Mouse (Mus musculus) liver, adult 2 months (tissue): ENCODE measurements around the gene Rnf213. TPM values are rescaled to one million over a fixed set of nuclear protein-coding genes. Genes with fewer than 3 reads are reported as not detected.

Experiments
- DNase-seq: peaks from one replicate; pipeline ENCODE4 v3.0.0-alpha.2; 2011; ENCODE audit warnings: low read depth, low spot score; ENCODE audit errors: extremely low read depth
- H3K27ac ChIP-seq: fragments of 200-500 bp; replicated peaks from 2 replicates; pipeline ENCODE4 v1.5.1; 2012; ENCODE audit warnings: low read depth, mild to moderate bottlenecking, control low read depth, inconsistent platforms, low read length; ENCODE audit not compliant: insufficient read depth
- H3K27me3 ChIP-seq: fragments of 200-500 bp; 2 replicates; pipeline ENCODE4 v1.6.1; 2012; ENCODE audit warnings: mild to moderate bottlenecking, moderate library complexity, low read length, inconsistent platforms; ENCODE audit not compliant: control insufficient read depth, insufficient read depth
- H3K36me3 ChIP-seq: fragments of 200-500 bp; 2 replicates; pipeline ENCODE4 v1.6.1; 2012; ENCODE audit warnings: low read length, inconsistent platforms; ENCODE audit not compliant: control insufficient read depth, insufficient read depth
- H3K4me1 ChIP-seq: fragments of 200-500 bp; 2 replicates; pipeline ENCODE4 v1.6.1; 2011; ENCODE audit warnings: low read length; ENCODE audit not compliant: control insufficient read depth, insufficient read depth
- H3K4me3 ChIP-seq: fragments of 200-500 bp; 2 replicates; pipeline ENCODE4 v1.5.1; 2011; ENCODE audit warnings: low read depth, mild to moderate bottlenecking, control low read depth, low read length, moderate library complexity; ENCODE audit not compliant: insufficient read depth
- H3K79me2 ChIP-seq: fragments of 200-500 bp; 2 replicates; pipeline ENCODE4 v1.6.1; 2012; ENCODE audit warnings: inconsistent platforms, mild to moderate bottlenecking, low read length, moderate library complexity; ENCODE audit not compliant: control insufficient read depth, insufficient read depth
- H3K9ac ChIP-seq: fragments of 200-500 bp; 2 replicates; pipeline ENCODE4 v1.6.1; 2012; ENCODE audit warnings: low read depth, mild to moderate bottlenecking, control low read depth, inconsistent platforms, low read length
- CTCF ChIP-seq: fragments of 200-500 bp; IDR thresholded peaks from 2 replicates; pipeline ENCODE4 v1.5.1; 2011; ENCODE audit warnings: low read depth, low read length, control low read depth
- POLR2A ChIP-seq: fragments of 200-500 bp; IDR thresholded peaks from 2 replicates; pipeline ENCODE4 v1.6.1; 2011; ENCODE audit warnings: low read length, control low read depth; ENCODE audit not compliant: insufficient read depth; ENCODE audit errors: extremely low read depth
- WGBS: fragments of 180-500 bp; shearing (Covaris S2); methylation state at CpG from one replicate; pipeline ENCODE4 v1.1.7; 2018; 5-methylcytosine and 5-hydroxymethylcytosine counted together
- polyA plus RNA-seq: library from polyadenylated mRNA; depleted of rRNA; stranded (reverse); fragments of >200 nt; gene quantifications from 2 replicates; pipeline ENCODE4 v1.2.3, GENCODE M21; 2012
- total RNA-seq: library from RNA; depleted of rRNA; stranded (reverse); fragments of >200 nt; gene quantifications from 2 replicates; pipeline ENCODE4 v1.2.3, GENCODE M21; 2014

The Rnf213 gene
- total and polyA plus RNA-seq, 2 experiments = 16.9 to 43.5 TPM

DNA sequence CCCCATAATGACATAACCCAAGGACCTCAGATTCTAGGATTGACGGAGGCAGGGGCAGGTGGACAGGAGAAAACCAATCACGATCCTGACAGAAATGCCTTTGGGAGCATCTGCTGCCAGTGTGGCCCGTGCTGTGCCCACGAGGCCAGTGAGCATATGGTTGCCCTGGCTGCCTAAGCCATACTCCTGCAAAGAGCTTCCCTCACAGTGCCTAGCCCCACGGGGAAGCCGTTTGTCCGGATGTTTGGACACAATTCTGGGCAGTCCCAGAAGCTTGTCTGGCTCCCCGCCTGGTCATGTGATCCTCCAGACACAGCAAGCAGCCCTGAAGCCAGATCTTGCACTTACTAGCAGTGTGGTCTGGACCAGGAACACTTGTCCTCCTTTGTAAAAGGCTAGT, 129.9 kb downstream of the Rnf213 start:
- TF ChIP-seq POLR2A (no peak), CTCF (no peak)
- WGBS = 66% methylated on average over 8 of the region's 8 CpGs
- Histone ChIP-seq H3K9ac (no peak overlapping the region), H3K27ac (no peak overlapping the region), H3K4me3 (no peak overlapping the region), H3K79me2 (no peaks in the 10 kb centered on the region), H3K36me3 (no peaks in the 10 kb centered on the region), H3K27me3 (no peaks in the 10 kb centered on the region), H3K4me1 (0 out of 2 replicates have a peak, but pooled peaks cover 2% of the 10 kb centered on the region)
- no peak for DNase-seq

DNA sequence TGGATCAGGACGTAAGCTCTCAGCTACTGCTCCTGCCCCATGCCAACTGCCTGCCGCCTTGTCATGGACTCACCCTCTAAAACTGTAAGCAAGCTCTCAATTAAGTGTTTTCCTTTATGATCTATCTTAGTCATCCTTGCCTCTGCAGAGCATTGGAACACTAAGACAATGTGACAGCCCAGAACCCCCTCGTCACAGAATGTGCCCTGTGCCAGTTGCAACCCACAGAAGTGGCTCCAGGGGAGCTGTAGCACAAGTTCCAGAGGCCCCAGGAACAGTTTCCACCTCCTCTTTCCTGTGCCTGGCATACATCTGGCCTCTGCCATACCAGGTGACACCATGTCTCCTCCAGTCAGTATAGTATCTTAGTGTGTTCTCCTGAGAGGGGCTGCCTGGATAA, 130.5 kb downstream of the Rnf213 start:
- Histone ChIP-seq H3K4me1 (0 out of 2 replicates have a peak, but pooled peaks cover 2% of the 10 kb centered on the region), H3K27ac (no peak overlapping the region), H3K9ac (no peak overlapping the region), H3K36me3 (no peaks in the 10 kb centered on the region), H3K79me2 (no peaks in the 10 kb centered on the region), H3K27me3 (no peaks in the 10 kb centered on the region), H3K4me3 (no peak overlapping the region)
- DNase-seq = no peak
- TF ChIP-seq POLR2A = no peak
- no peak for TF ChIP-seq CTCF
- 94% methylated on average over 3 of the region's 3 CpGs for WGBS

DNA sequence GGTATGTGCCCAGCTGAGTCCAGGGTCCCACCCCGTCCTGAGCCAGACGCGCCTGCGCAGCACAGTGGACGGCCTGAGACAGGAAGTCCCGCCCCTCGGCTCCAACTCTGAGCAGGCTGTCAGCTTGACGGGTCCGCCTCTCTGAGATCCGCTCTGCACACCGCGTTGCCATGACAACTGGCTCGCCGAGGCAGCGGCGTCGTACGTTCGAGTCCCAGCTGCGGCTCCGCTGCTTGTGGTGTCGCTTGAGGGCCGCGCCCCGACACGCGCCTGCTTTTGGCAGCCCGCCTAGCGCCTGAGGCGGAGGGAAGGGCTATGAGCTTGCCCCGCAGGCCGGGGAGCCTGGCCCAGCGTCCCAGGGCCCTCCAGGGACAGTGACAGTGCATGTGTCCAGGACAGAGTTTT, 131.6 kb downstream of the Rnf213 start:
- Histone ChIP-seq H3K4me3 (peak overlapping the region; percentile 51; the same call in 1 of the 2 replicates), H3K9ac (peak overlapping the region; percentile 51), H3K79me2 (no peaks in the 10 kb centered on the region), H3K36me3 (no peaks in the 10 kb centered on the region), H3K27me3 (no peaks in the 10 kb centered on the region), H3K4me1 (0 out of 2 replicates have a peak, but pooled peaks cover 2% of the 10 kb centered on the region), H3K27ac (no peak overlapping the region)
- 6% methylated on average over 33 of the region's 33 CpGs for whole genome bisulfite sequencing
- TF ChIP-seq POLR2A = no peak
- no peak for TF ChIP-seq CTCF
- DNase-seq = peak; percentile 62

DNA sequence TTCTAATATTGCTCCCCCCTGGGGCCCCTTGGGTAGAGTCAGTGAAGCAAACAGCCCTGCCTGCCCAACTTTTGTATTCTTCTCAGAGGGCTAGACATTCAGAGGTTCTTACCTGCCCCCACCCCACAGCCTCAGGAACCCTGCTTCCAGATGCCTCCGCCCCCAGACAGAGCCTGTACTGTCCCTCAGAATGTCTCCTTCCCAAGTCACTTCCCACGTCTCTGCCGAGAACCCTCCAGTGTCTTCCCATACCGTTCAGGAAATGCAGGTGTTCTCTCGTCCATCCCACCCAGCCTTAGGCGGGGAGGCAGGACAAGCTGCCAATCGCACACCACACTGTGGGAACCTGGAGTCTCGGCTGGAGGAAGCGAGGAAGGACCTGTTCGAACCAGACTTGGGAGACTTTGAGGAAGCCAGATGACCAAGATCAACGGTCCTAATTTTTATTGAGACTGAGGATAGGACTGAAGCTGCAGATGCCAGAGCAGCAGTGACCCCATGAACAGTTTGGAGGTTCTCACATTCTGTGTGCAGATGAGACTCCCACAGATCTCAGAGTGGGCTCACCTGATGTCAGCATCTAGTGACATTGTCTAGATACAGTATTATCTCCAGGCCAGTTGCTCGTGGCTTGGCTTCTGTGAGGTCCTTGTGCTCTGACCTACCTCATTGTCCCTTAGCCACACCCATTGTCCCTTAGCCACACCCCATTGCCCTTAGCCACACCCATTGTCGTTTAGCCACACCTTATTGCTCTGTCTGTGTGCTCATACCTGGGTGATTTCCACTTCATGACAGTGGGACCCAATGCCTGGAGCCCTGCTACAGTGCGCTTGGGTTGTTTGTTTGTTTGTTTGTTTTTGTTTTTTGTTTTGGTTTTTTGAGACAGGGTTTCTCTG, 133.4 kb downstream of the Rnf213 start:
- Histone ChIP-seq H3K27me3 (no peaks in the 10 kb centered on the region), H3K9ac (no peak overlapping the region), H3K36me3 (no peaks in the 10 kb centered on the region), H3K27ac (no peak overlapping the region), H3K4me1 (0 out of 2 replicates have a peak, but pooled peaks cover 2% of the 10 kb centered on the region), H3K4me3 (no peak overlapping the region), H3K79me2 (no peaks in the 10 kb centered on the region)
- no peak for DNase-seq
- TF ChIP-seq CTCF = no peak
- TF ChIP-seq POLR2A = no peak
- 85% methylated on average over 14 of the region's 14 CpGs for WGBS

DNA sequence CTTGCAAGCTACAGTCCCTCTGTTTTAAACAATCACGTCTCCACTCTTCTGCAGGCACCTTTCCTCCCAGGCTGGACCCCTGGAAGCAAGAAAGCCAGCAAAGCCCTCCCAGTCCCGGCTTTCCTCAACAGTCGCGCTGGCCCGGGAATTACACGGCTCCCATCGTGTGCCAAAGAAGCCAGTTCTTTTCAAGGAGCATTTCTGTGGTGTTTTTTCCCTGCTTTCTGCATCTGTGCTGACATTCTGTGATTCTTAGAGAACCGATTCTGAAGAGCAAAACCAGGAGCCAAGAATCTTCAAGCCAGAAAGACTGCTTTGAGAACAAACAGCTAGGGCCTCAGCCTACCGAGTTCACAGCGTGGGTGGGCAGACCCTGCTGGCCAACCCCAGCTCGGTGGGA, 136.0 kb downstream of the Rnf213 start:
- H3K27me3 ChIP-seq = no peaks in the 10 kb centered on the region
- H3K36me3 ChIP-seq = no peaks in the 10 kb centered on the region
- TF ChIP-seq POLR2A (no peak), CTCF (no peak)
- DNase-seq = no peak
- H3K4me1 ChIP-seq = 0 out of 2 replicates have a peak, but pooled peaks cover 2% of the 10 kb centered on the region
- no peaks in the 10 kb centered on the region for H3K79me2 ChIP-seq
- WGBS = 69% methylated on average over 11 of the region's 11 CpGs
- no peak overlapping the region for H3K9ac ChIP-seq
- no peak overlapping the region for H3K27ac ChIP-seq
- no peak overlapping the region for H3K4me3 ChIP-seq

DNA sequence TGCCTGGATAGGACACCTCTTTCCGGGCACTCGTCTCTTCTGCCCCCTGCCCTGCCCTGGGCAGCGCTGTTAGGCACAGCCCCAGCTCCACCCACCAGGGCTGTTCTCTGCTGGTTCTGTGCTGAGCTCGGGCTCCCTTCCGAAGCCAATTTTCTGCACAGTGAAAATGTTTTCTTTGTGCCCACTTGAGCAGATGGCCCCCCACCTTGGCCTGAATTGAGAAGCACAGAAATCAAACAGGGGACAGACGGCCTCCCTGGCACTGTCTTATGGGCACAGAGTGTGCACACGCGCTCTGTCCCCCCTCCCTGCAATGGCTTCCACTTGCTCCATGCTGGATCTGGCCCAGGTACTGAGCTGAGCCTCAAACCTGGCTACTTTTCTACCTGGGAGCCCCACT, 139.6 kb downstream of the Rnf213 start:
- Histone ChIP-seq H3K4me3 (no peak overlapping the region), H3K27me3 (no peaks in the 10 kb centered on the region), H3K36me3 (no peaks in the 10 kb centered on the region), H3K9ac (no peak overlapping the region), H3K79me2 (no peaks in the 10 kb centered on the region), H3K27ac (no peak overlapping the region), H3K4me1 (no peaks in the 10 kb centered on the region)
- 85% methylated on average over 8 of the region's 8 CpGs for WGBS
- TF ChIP-seq POLR2A (no peak), CTCF (no peak)
- no peak for DNase-seq
